Mouse (Mus musculus) midbrain, embryonic 14.5 days (tissue): ENCODE results near the gene Pon1. TPM values are rescaled to one million over a fixed set of nuclear protein-coding genes. Genes with fewer than 3 reads are reported as not detected.

ENCODE experiments used
- ATAC-seq: fragments of 200-750 bp; cut with Nextera tagmentation; 2 replicates; pipeline ENCODE4 v1.8.0; 2017; ENCODE audit warnings: moderate number of reproducible peaks, moderate library complexity; ENCODE audit not compliant: low FRiP score, low TSS enrichment
- DNase-seq: peaks from one replicate; pipeline ENCODE4 v3.0.0-alpha.2; 2015
- H3K27ac ChIP-seq: fragments of 300-500 bp; sonication (generic); replicated peaks from 2 replicates; pipeline ENCODE4 v1.5.1; 2014; ENCODE audit warnings: mild to moderate bottlenecking, low read depth, low read length, moderate library complexity
- H3K27me3 ChIP-seq: fragments of 300-500 bp; sonication (generic); 2 replicates; pipeline ENCODE4 v1.6.1; 2014; ENCODE audit warnings: low read length, control low read depth, mixed read lengths; ENCODE audit not compliant: control insufficient read depth, insufficient read depth
- H3K36me3 ChIP-seq: fragments of 300-500 bp; sonication (generic); 2 replicates; pipeline ENCODE4 v1.6.1; 2014; ENCODE audit warnings: low read length, control low read depth; ENCODE audit not compliant: control insufficient read depth, insufficient read depth
- H3K4me1 ChIP-seq: fragments of 300-500 bp; sonication (generic); 2 replicates; pipeline ENCODE4 v1.6.1; 2014; ENCODE audit warnings: mild to moderate bottlenecking, antibody characterized with exemption, low read length, control low read depth; ENCODE audit not compliant: control insufficient read depth, insufficient read depth
- H3K4me2 ChIP-seq: fragments of 300-500 bp; sonication (generic); 2 replicates; pipeline ENCODE4 v1.6.1; 2014; ENCODE audit warnings: mild to moderate bottlenecking, low read length, moderate library complexity
- H3K4me3 ChIP-seq: fragments of 300-500 bp; sonication (generic); replicated peaks from 2 replicates; pipeline ENCODE4 v1.5.1; 2014; ENCODE audit warnings: low read depth, low read length
- H3K9ac ChIP-seq: fragments of 300-500 bp; sonication (generic); replicated peaks from 2 replicates; pipeline ENCODE4 v1.6.1; 2014; ENCODE audit warnings: mild to moderate bottlenecking, low read length, moderate library complexity
- H3K9me3 ChIP-seq: fragments of 300-500 bp; sonication (generic); 2 replicates; pipeline ENCODE4 v1.6.1; 2016; ENCODE audit warnings: low read length, control low read depth, mixed read lengths; ENCODE audit not compliant: control insufficient read depth
- WGBS: fragments of 180-500 bp; shearing (Covaris S2); extraction: QIAGEN DNeasy Blood & Tissue Kit; methylation state at CpG from one replicate; pipeline ENCODE4 v1.1.7; 2014; 5-methylcytosine and 5-hydroxymethylcytosine counted together
- polyA plus RNA-seq: library from polyadenylated mRNA; unstranded; fragments of >200 nt; fragmentation: Nextera tagmentation; extraction: Ambion mirVana; gene quantifications from 2 replicates; pipeline ENCODE4 v1.2.1, GENCODE M21; 2014

The Pon1 gene
- polyA plus RNA-seq, 1 experiment from 2014 or later = not detected

DNA sequence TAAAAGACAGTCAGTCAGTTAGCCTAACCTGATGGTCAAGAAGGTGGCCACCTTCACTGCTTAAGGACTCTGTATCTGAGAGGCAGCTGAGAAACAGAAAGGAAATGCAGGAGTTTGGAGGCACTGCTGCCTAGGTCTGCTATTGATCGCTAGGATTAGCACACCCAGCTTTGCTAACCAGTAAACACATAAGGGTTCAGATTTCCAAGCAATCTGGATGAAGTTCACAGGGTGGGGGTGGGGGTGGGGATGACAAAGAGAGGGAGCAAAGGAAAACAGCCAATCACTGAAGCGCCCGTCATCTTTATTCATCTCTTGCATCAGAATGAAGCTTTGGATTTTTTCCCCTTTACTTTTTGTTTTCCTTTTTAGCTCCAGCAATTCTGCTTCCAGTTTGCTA is 28.3 kb upstream of the Pon1 start:
- ATAC-seq (no peak), DNase-seq (no peak)
- no peaks in the 10 kb centered on the region for H3K27me3 ChIP-seq
- no peak overlapping the region for H3K4me2 ChIP-seq
- WGBS = 65% methylated on average over 3 of the region's 3 CpGs
- no peak overlapping the region for H3K9ac ChIP-seq
- no peaks in the 10 kb centered on the region for H3K4me1 ChIP-seq
- no peak overlapping the region for H3K27ac ChIP-seq
- H3K9me3 ChIP-seq = no peaks in the 10 kb centered on the region
- H3K4me3 ChIP-seq = no peak overlapping the region
- no peaks in the 10 kb centered on the region for H3K36me3 ChIP-seq

DNA sequence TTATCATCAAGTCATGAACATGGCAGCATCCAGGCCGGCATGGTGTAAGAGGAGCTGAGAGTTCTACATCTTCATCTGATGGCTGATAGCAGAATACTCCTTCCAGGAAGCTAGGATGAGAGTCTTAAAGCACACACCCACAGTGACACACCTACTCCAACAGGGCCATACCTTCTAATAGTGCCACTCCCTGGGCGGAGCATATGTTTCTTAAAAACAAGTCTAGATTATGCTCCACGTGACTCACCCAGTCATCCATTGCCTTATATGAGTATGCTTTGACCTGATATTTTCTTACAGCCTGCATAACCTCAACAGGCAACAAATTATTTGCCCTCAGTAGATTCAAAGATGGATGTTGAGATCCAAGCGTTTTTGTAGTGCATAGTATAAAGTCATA is 24.4 kb upstream of the Pon1 start:
- no peaks in the 10 kb centered on the region for H3K4me1 ChIP-seq
- H3K4me3 ChIP-seq = no peak overlapping the region
- WGBS = 93% methylated on average over 4 of the region's 4 CpGs
- no peak overlapping the region for H3K27ac ChIP-seq
- no peaks in the 10 kb centered on the region for H3K9me3 ChIP-seq
- no peaks in the 10 kb centered on the region for H3K36me3 ChIP-seq
- no peaks in the 10 kb centered on the region for H3K27me3 ChIP-seq
- DNase-seq (no peak), ATAC-seq (no peak)
- H3K4me2 ChIP-seq = no peak overlapping the region
- no peak overlapping the region for H3K9ac ChIP-seq

DNA sequence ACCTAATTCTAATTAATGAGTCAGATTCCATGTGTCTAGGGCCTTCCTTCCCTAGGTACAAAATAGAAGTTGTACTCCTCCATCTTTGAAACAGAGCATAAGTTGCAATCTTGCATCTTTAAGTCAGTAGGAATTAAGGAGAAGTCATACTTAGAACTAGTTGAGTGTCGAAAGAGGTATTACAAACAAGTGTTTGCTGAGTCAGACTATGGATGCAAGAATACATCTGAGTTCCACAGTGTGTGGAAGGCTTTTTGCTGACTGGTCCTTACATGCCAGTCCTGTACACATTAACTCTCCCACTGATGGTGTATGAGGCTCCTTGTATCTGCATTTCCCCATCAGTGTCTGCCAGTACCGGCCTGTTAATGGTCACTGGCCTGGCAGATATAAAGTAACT is 14.1 kb upstream of the Pon1 start:
- Histone ChIP-seq H3K9me3 (no peaks in the 10 kb centered on the region), H3K4me2 (no peak overlapping the region), H3K27me3 (no peaks in the 10 kb centered on the region), H3K4me3 (no peak overlapping the region), H3K4me1 (no peaks in the 10 kb centered on the region), H3K36me3 (no peaks in the 10 kb centered on the region), H3K9ac (no peak overlapping the region), H3K27ac (no peak overlapping the region)
- no peak for DNase-seq
- 82% methylated on average over 2 of the region's 2 CpGs for WGBS
- ATAC-seq = no peak

DNA sequence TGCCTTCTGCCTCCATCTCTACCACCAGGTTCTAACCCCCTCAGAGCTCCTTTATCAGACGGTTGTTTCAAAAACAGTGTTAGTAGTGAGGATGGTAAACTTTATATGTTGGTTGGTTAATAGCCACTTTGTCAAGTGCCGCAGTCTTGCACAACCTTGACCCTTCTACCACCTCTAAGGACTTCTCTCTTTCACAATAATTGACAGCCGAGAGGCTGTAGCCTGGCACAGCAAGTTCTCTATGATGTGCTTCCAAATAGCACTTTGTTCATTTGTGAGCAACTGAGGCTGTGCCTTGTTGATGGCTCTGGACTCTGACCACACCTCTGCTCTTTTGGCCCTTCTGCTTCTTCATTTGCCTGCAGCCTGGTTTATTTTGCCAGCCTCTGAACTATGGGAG is 6.2 kb upstream of the Pon1 start:
- H3K27ac ChIP-seq = no peak overlapping the region
- no peaks in the 10 kb centered on the region for H3K36me3 ChIP-seq
- DNase-seq (no peak), ATAC-seq (no peak)
- H3K4me1 ChIP-seq = no peaks in the 10 kb centered on the region
- H3K9me3 ChIP-seq = no peaks in the 10 kb centered on the region
- no peak overlapping the region for H3K9ac ChIP-seq
- H3K27me3 ChIP-seq = no peaks in the 10 kb centered on the region
- WGBS = 94% methylated on average over 3 of the region's 3 CpGs
- H3K4me2 ChIP-seq = no peak overlapping the region
- no peak overlapping the region for H3K4me3 ChIP-seq

DNA sequence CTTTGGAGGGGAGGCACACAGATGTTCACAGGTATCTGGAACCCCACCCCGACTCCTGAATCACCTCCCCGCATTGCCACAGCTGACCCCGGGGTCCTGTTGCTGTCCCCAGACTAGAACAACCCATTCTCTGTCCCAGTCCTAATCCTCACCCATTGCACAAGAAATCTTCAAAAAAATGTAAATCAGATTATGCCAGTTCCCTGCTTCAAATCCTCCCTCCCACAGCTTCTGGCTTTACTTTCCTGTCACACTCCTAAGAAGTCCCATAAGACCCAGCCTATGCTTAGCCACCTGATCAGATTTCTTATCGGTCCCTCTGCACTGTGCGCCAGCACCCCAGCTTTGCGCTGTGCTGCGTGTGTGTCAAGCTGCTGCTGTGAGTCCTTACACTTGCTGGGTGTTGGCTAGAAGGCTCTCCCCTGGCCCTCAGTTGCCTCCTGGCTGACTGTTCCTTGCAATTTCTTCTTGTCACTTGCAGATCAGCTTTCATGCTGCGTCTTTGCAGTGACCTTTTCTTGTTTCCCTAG is 5.7 kb upstream of the Pon1 start:
- WGBS = 83% methylated on average over 8 of the region's 8 CpGs
- Histone ChIP-seq H3K9ac (no peak overlapping the region), H3K9me3 (no peaks in the 10 kb centered on the region), H3K36me3 (no peaks in the 10 kb centered on the region), H3K4me2 (no peak overlapping the region), H3K4me3 (no peak overlapping the region), H3K27ac (no peak overlapping the region), H3K27me3 (no peaks in the 10 kb centered on the region), H3K4me1 (no peaks in the 10 kb centered on the region)
- DNase-seq (no peak), ATAC-seq (no peak)

DNA sequence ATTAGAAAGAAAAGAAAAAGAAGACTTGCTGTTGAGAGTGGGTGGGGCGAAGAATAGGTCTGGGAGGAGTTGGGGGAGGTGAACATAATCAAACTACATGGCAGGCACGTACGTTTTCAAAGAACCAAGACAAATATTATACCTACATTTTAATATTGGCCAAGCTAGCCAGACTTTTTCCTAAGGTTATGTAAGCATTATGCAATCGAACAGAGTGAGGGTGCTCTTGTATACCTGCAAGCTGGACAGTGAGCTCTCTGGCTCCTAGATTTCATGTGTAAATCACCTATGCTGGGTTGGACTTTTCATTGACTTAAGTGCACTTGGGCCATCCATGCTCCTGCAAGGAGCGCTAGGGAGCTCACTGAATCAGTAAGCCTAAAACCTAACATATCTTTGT is 4.8 kb upstream of the Pon1 start:
- Histone ChIP-seq H3K4me2 (no peak overlapping the region), H3K27ac (no peak overlapping the region), H3K27me3 (no peaks in the 10 kb centered on the region), H3K36me3 (no peaks in the 10 kb centered on the region), H3K9me3 (no peaks in the 10 kb centered on the region), H3K4me3 (no peak overlapping the region), H3K9ac (no peak overlapping the region), H3K4me1 (no peaks in the 10 kb centered on the region)
- WGBS = 89% methylated on average over 5 of the region's 5 CpGs
- no peak for DNase-seq
- no peak for ATAC-seq

DNA sequence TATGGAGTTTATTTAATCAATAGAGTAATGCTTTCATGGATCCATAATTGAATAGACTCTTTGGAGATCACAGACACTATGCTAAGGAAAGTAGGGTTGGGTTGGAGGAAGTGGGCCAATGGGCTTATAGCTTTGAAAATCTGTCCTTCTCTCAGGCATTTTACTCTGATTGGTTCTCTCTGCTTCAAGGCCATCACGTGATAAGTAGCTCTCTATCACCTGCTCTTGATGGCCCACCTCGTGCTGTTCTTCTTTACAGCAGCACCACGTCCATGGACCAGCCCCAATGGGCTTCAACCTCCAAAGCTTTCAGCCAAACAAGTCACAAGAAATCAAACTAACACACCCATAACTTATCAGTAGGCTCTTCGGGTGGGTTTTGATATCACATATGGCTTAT is 3.0 kb downstream of the Pon1 start:
- WGBS = 83% methylated on average over 4 of the region's 4 CpGs
- no peaks in the 10 kb centered on the region for H3K27me3 ChIP-seq
- H3K9ac ChIP-seq = no peak overlapping the region
- no peak overlapping the region for H3K4me2 ChIP-seq
- H3K36me3 ChIP-seq = no peaks in the 10 kb centered on the region
- H3K27ac ChIP-seq = no peak overlapping the region
- ATAC-seq = no peak
- no peaks in the 10 kb centered on the region for H3K4me1 ChIP-seq
- no peak for DNase-seq
- H3K4me3 ChIP-seq = no peak overlapping the region
- no peaks in the 10 kb centered on the region for H3K9me3 ChIP-seq

DNA sequence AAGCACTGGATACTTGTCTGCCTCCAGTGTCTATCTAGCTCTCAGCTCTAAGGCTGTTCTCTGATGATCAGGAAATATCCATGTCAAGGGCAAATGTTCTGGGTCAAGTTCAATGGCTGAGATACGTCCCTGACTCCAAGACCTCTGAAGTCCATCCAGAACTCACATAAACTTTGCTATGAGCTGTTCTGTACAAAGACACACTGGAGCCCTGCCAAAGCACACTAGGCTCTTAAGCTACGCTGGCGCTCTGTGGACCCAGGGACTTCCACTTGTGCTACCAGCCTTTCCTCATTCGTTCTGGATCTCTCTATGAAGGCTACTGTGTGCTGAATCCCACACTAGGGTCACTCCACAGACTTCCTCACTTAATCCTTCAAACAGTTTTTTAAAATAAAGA is 4.2 kb downstream of the Pon1 start:
- WGBS = 82% methylated on average over 4 of the region's 4 CpGs
- Histone ChIP-seq H3K9me3 (no peaks in the 10 kb centered on the region), H3K27me3 (no peaks in the 10 kb centered on the region), H3K4me3 (no peak overlapping the region), H3K36me3 (no peaks in the 10 kb centered on the region), H3K4me1 (no peaks in the 10 kb centered on the region), H3K9ac (no peak overlapping the region), H3K27ac (no peak overlapping the region), H3K4me2 (no peak overlapping the region)
- DNase-seq = no peak
- no peak for ATAC-seq

DNA sequence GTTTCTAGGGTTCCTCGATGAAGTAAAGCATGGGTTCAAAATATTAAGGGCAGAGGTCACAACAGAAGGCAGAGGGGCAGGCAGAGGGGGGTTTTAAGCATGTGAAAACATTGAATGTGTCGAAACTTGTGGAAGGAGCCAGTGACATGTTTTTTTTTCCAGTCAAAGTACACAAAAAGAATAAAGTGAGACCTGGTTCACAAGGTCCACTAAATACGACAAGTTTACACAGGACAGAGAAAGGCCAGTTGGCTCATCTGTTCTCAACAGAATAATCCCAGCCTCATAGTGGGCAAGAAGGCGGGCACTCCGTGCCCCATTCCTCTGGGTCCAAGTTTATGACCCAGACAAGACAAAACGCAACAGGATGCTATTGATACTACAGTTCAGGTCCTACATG is 4.8 kb downstream of the Pon1 start:
- ATAC-seq = no peak
- no peaks in the 10 kb centered on the region for H3K4me1 ChIP-seq
- no peak overlapping the region for H3K27ac ChIP-seq
- no peaks in the 10 kb centered on the region for H3K27me3 ChIP-seq
- DNase-seq = no peak
- H3K9me3 ChIP-seq = no peaks in the 10 kb centered on the region
- no peak overlapping the region for H3K4me3 ChIP-seq
- no peaks in the 10 kb centered on the region for H3K36me3 ChIP-seq
- H3K9ac ChIP-seq = no peak overlapping the region
- 78% methylated on average over 6 of the region's 6 CpGs for WGBS
- H3K4me2 ChIP-seq = no peak overlapping the region
